27 mouse cellular contexts compared by ENCODE assay signal in the genomic region with DNA sequence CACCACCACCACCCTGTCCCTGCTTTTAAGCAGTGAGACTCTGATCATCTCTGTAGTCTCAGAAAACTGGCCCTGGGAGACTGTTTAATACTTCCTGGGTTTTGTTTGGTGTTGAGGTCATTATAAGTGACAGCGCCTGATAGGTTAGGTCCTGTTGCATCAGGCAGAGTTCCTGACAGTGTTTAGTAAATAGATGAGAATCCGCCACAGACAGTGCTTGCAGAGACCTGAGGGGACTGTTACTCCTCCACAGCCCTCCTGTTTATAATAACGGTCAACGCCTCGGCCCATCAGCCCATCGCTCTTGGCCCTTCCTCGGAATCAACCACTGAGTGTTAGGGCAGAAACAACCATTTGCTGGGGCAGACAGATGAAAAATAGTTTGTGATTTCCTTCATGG. TPM values are rescaled to one million over a fixed set of nuclear protein-coding genes. Genes with fewer than 3 reads are reported as not detected.
A peak's percentile ranks its signal among the peaks of the same experiment; 100 is the strongest.
DNase-seq lines count a peak whose midpoint lies in the region; ATAC-seq and TF ChIP-seq lines count a peak whose summit lies in the region.
"Had no signal": no experiment of that assay in that cellular context is flagged by ENCODE, and none has a peak within 500 bp of the region (broad histone marks: within the 10 kb centered on the region; RNA-seq: fewer than 3 reads in every experiment).

No protein-coding gene starts in this region.

- H3K4me3 ChIP-seq in liver, embryonic 12.5 days, result no peak overlapping the region
- no peak overlapping the region for H3K4me3 ChIP-seq in liver, postnatal 0 days (ENCODE audit: low read depth, low read length)
- no peak overlapping the region for H3K4me3 ChIP-seq in lung, embryonic 16.5 days (ENCODE audit: low read length)
- no peak overlapping the region for H3K4me3 ChIP-seq in lung, adult 2 months (replicated peaks; ENCODE audit: extremely low read depth, low read depth, low read length)
- H3K4me3 ChIP-seq in myocyte, result no peak overlapping the region
- H3K4me3 ChIP-seq: embryonic facial prominence, embryonic 10.5 days; embryonic facial prominence, embryonic 13.5 days; erythroblast, embryonic 14.5 days; forebrain, embryonic 12.5 days; forebrain, embryonic 15.5 days; heart, adult 2 months; hindbrain, embryonic 10.5 days; hindbrain, embryonic 13.5 days had no signal

- peaks cover 36% of the 10 kb centered on the region for H3K4me1 ChIP-seq in liver, embryonic 12.5 days
- H3K4me1 ChIP-seq in liver, postnatal 0 days (ENCODE audit: insufficient read depth), result no peaks in the 10 kb centered on the region
- H3K4me1 ChIP-seq in lung, embryonic 16.5 days (replicated peaks; ENCODE audit: control insufficient read depth, insufficient read depth, low read length), result no peaks in the 10 kb centered on the region; the same call in 1 of the 2 replicates
- H3K4me1 ChIP-seq in lung, adult 2 months (ENCODE audit: control insufficient read depth, insufficient read depth, low read length), result no peaks in the 10 kb centered on the region
- H3K4me1 ChIP-seq: embryonic facial prominence, embryonic 13.5 days; forebrain, embryonic 12.5 days; forebrain, embryonic 15.5 days; hindbrain, embryonic 13.5 days had no signal

- no peak overlapping the region; the same call in 1 of the 2 replicates for H3K27ac ChIP-seq in liver, embryonic 12.5 days
- H3K27ac ChIP-seq in liver, postnatal 0 days (ENCODE audit: low read depth), result no peak overlapping the region
- no peak overlapping the region for H3K27ac ChIP-seq in lung, embryonic 16.5 days (ENCODE audit: low read length)
- H3K27ac ChIP-seq: embryonic facial prominence, embryonic 10.5 days; embryonic facial prominence, embryonic 13.5 days; forebrain, embryonic 12.5 days; forebrain, embryonic 15.5 days; heart, adult 2 months; hindbrain, embryonic 10.5 days; hindbrain, embryonic 13.5 days had no signal

- H3K4me2 ChIP-seq in liver, embryonic 12.5 days, result 0 out of 2 replicates have a peak overlapping the region, but pooled peaks have one; percentile 63
- H3K4me2 ChIP-seq in liver, postnatal 0 days (ENCODE audit: low read depth, low read length), result no peak overlapping the region
- H3K4me2 ChIP-seq in lung, embryonic 16.5 days (ENCODE audit: low read depth, low read length), result no peak overlapping the region
- H3K4me2 ChIP-seq in myocyte (ENCODE audit: low read depth), result no peak overlapping the region
- H3K4me2 ChIP-seq: embryonic facial prominence, embryonic 13.5 days; forebrain, embryonic 12.5 days; forebrain, embryonic 15.5 days; heart, embryonic 11.5 days; hindbrain, embryonic 13.5 days had no signal

- WGBS in liver, embryonic 12.5 days (ENCODE audit: insufficient replicate concordance), result 71% methylated on average over 7 of the region's 7 CpGs
- 79% methylated on average over 7 of the region's 7 CpGs for WGBS in liver, postnatal 0 days (ENCODE audit: insufficient replicate concordance)
- 43% methylated on average over 7 of the region's 7 CpGs for WGBS in lung, embryonic 16.5 days
- WGBS in lung, adult 2 months, result 49% methylated on average over 7 of the region's 7 CpGs

- no peak for ATAC-seq in liver, embryonic 12.5 days
- no peak for ATAC-seq in liver, postnatal 0 days
- peak; percentile 74 for ATAC-seq in lung, embryonic 16.5 days (ENCODE audit: low read depth)
- ATAC-seq: activated CD4-positive, CD25-positive, alpha-beta regulatory T cell, adult 4 months; CD4-positive, CD25-positive, alpha-beta regulatory T cell, adult 4 months; forebrain, embryonic 15.5 days; hindbrain, embryonic 16.5 days had no signal

- H3K79me2 ChIP-seq in myocyte (ENCODE audit: control insufficient read depth, insufficient read depth), result no peaks in the 10 kb centered on the region

- no peaks in the 10 kb centered on the region for H3K36me3 ChIP-seq in liver, embryonic 12.5 days
- H3K36me3 ChIP-seq in liver, postnatal 0 days (replicated peaks; ENCODE audit: insufficient read depth, low read length), result no peaks in the 10 kb centered on the region
- no peaks in the 10 kb centered on the region for H3K36me3 ChIP-seq in lung, embryonic 16.5 days (ENCODE audit: control insufficient read depth, insufficient read depth, low read length)
- H3K36me3 ChIP-seq in myocyte (ENCODE audit: control insufficient read depth, insufficient read depth), result peaks cover 8% of the 10 kb centered on the region
- H3K36me3 ChIP-seq: embryonic facial prominence, embryonic 10.5 days; embryonic facial prominence, embryonic 13.5 days; forebrain, embryonic 12.5 days; forebrain, embryonic 15.5 days; hindbrain, embryonic 10.5 days; hindbrain, embryonic 13.5 days had no signal

- no peak overlapping the region for H3ac ChIP-seq in myocyte (ENCODE audit: control insufficient read depth, insufficient read length)

- TF ChIP-seq CTCF in liver, postnatal 0 days (IDR thresholded peaks at IDR 0.05; ENCODE audit: low read depth), result no peak
- TF ChIP-seq CTCF in lung, adult 2 months (IDR thresholded peaks at IDR 0.05; ENCODE audit: insufficient read depth, low read length), result no peak

- no peak overlapping the region for H3K9ac ChIP-seq in liver, embryonic 12.5 days
- H3K9ac ChIP-seq in liver, postnatal 0 days (replicated peaks), result no peak overlapping the region
- H3K9ac ChIP-seq in lung, embryonic 16.5 days (ENCODE audit: low read length), result no peak overlapping the region
- H3K9ac ChIP-seq: embryonic facial prominence, embryonic 13.5 days; forebrain, embryonic 12.5 days; forebrain, embryonic 15.5 days; hindbrain, embryonic 13.5 days had no signal

- DNase-seq in liver, postnatal 0 days, result no peak
- no peak for DNase-seq in lung, adult 2 months
- DNase-seq in MN1 (ENCODE audit: low spot score), result peak; percentile 30
- DNase-seq: adrenal gland, adult 8-10 months; adrenal gland, postnatal 25 days; cerebellum, adult 11-12 months; cerebellum, adult 8-10 months; cerebellum, postnatal 10 days; cerebellum, postnatal 36 days; embryo, embryonic 11 days; gastrocnemius, postnatal 25 days; heart, adult 2 months; heart, postnatal 36 days had no signal

- H3K9me3 ChIP-seq in liver, embryonic 12.5 days (replicated peaks), result no peaks in the 10 kb centered on the region
- no peaks in the 10 kb centered on the region for H3K9me3 ChIP-seq in liver, postnatal 0 days (ENCODE audit: low read length)
- H3K9me3 ChIP-seq in lung, embryonic 16.5 days (ENCODE audit: control insufficient read depth, low read length), result no peaks in the 10 kb centered on the region
- H3K9me3 ChIP-seq: embryonic facial prominence, embryonic 10.5 days; embryonic facial prominence, embryonic 13.5 days; forebrain, embryonic 12.5 days; forebrain, embryonic 15.5 days; hindbrain, embryonic 10.5 days; hindbrain, embryonic 13.5 days had no signal

- TF ChIP-seq EP300 in liver, postnatal 0 days (IDR thresholded peaks at IDR 0.05; ENCODE audit: low read depth), result no peak

- no peaks in the 10 kb centered on the region for H3K27me3 ChIP-seq in liver, embryonic 12.5 days (replicated peaks)
- H3K27me3 ChIP-seq in liver, postnatal 0 days (ENCODE audit: insufficient read depth, low read length), result no peaks in the 10 kb centered on the region
- no peaks in the 10 kb centered on the region for H3K27me3 ChIP-seq in lung, embryonic 16.5 days (ENCODE audit: control insufficient read depth, insufficient read depth, low read depth, low read length)
- no peaks in the 10 kb centered on the region for H3K27me3 ChIP-seq in myocyte (ENCODE audit: control insufficient read depth, insufficient read depth, insufficient read length)
- H3K27me3 ChIP-seq: embryonic facial prominence, embryonic 13.5 days; forebrain, embryonic 15.5 days; hindbrain, embryonic 13.5 days had no signal

- no peak for TF ChIP-seq POLR2A in lung, adult 2 months (IDR thresholded peaks at IDR 0.05; ENCODE audit: borderline replicate concordance, extremely low read depth, low read depth, low read length)
- no peak for TF ChIP-seq POLR2A in myocyte (IDR thresholded peaks at IDR 0.05; ENCODE audit: insufficient read length, low read depth)

TF ChIP-seq in myocyte, 11 proteins besides CTCF, POLR2A, EP300 and RAD21:
- TF ChIP-seq TCF3 (IDR thresholded peaks at IDR 0.05; ENCODE audit: insufficient read length, low read depth), result no peak
- no peak for TF ChIP-seq MAX (IDR thresholded peaks at IDR 0.05; ENCODE audit: low read depth)
- no peak for TF ChIP-seq SRF (IDR thresholded peaks at IDR 0.05; ENCODE audit: control insufficient read depth, insufficient read length, low read depth)
- 0 out of 2 replicates have a peak, but pooled peaks have one; percentile 27 for TF ChIP-seq CEBPB (IDR thresholded peaks at IDR 0.05; ENCODE audit: insufficient read depth, poor library complexity, severe bottlenecking)

RNA-seq across cellular contexts. Expression of a gene that starts 54.8 kb away (rescaled TPM):
- polyA plus RNA-seq in liver, embryonic 12.5 days (2016; fragmentation: Nextera tagmentation; extraction: Ambion mirVana), result 8.7 and 8.8 TPM in 2 replicates
- polyA plus RNA-seq in liver, postnatal 0 days (2015; fragmentation: Nextera tagmentation; extraction: Ambion mirVana), result 4.2 and 4.3 TPM in 2 replicates
- polyA plus RNA-seq in lung, embryonic 16.5 days (2015; fragmentation: Nextera tagmentation; extraction: Ambion mirVana), result 15.9 and 19.2 TPM in 2 replicates
- 1.9 and 3.0 TPM in 2 replicates for polyA plus RNA-seq in lung, adult 2 months (2012; rRNA removed)
- polyA plus RNA-seq in myocyte (2012; fragmentation: generic; extraction: Trizol), result 4.4 TPM

RNA-seq across cellular contexts. Expression of a gene that starts 57.5 kb away (rescaled TPM):
- 0.27 and 0.38 TPM in 2 replicates for polyA plus RNA-seq in liver, embryonic 12.5 days (2016; fragmentation: Nextera tagmentation; extraction: Ambion mirVana)
- 0.02 and 0.04 TPM in 2 replicates for polyA plus RNA-seq in liver, postnatal 0 days (2015; fragmentation: Nextera tagmentation; extraction: Ambion mirVana)
- polyA plus RNA-seq in lung, embryonic 16.5 days (2015; fragmentation: Nextera tagmentation; extraction: Ambion mirVana), result 0.48 and 0.59 TPM in 2 replicates
- polyA plus RNA-seq in lung, adult 2 months (2012; rRNA removed), result 2.8 and 3.9 TPM in 2 replicates
- polyA plus RNA-seq in myocyte (2012; fragmentation: generic; extraction: Trizol), result 45.8 TPM
- polyA plus RNA-seq: activated CD4-positive, CD25-positive, alpha-beta regulatory T cell, adult 4 months; CD4-positive, CD25-positive, alpha-beta regulatory T cell, adult 4 months had no signal
